Mouse (Mus musculus) erythroid progenitor cell, adult 5-6 weeks (primary cell): ENCODE measurements around the gene Agap1. TPM values are rescaled to one million over a fixed set of nuclear protein-coding genes. Genes with fewer than 3 reads are reported as not detected.

Source experiments
- ATAC-seq: replicated peaks from 2 replicates; pipeline ENCODE4 v1.8.0; 2016; ENCODE audit warnings: moderate number of reproducible peaks, mild to moderate bottlenecking, moderate TSS enrichment, inconsistent platforms; ENCODE audit not compliant: poor library complexity, low FRiP score, severe bottlenecking
- total RNA-seq, 2 experiments: library from RNA; stranded (forward) in 1 of 2; stranded (reverse) in 1 of 2; fragments of 150-400 nt in 1 of 2; fragments of 186-747, 209-891 nt in 1 of 2; gene quantifications; 2 replicates each; pipeline versions ENCODE4 v1.2.3 to v1.2.4; 2015 to 2017; ENCODE audit warnings: low replicate concordance in 2 of 2

Agap1 gene
- total RNA-seq, 2 experiments from 2014 or later: 8.3 to 8.4 TPM

DNA sequence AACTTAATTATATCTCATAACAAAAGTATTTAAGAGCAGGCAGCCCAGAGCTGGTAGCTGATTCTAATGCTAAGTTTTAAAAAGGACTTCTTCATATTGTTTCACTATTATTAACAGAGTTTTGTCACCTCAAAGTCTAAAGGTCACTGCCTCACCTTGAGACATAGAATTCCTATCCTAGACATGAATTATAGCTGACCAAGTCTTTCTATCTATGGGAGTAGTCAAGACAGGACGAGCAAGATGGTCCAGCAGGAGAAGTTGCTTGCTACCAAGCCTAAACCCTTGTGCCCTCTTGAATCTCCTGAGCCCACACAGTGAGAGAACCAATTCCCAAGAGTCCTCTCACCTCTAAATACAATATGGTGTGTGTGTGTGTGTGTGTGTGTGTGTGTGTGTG, 448.0 kb downstream of the Agap1 start:
- no peak for ATAC-seq

DNA sequence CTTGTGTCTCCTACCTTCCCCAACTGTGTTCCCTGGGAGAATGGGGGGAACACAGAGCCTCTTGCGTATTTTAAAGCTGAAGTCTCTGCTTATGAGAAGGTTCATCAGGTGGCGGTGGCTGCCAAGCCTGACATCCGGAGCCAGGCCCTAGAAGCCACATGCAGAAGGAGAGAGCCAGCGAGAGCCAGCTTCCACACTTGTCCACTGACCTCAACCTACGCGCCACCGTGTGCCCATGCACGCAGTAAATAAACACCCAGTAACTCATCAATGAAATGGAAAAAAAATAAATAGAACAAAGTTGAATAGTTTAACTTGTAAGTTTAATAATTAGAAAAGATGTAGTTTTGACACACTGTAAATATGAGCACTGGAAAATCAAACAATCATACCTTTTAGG, 455.2 kb downstream of the Agap1 start:
- no peak for ATAC-seq

DNA sequence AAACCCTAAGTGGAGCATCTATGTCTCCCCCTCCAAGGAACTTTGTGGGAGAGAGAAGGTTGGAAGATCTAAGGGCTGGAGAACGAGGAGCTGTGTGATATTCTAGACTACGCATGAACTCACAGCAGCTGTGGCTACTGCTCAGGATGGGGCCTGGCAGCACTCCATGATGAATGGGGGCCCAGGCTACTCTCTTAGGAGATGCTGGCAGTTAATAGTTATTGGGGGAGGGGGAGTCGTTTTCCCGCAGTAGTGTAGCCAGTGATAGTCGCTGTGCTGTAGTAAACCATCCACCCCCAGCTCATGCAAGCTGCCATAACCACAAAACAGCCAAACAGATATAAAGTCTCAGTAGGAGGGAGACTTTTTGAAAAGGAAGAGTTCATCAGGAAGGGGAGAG, 457.8 kb downstream of the Agap1 start:
- no peak for ATAC-seq

- no peak for ATAC-seq
Measured at GRCm38 (mm10) chr1:89913611-89914010, 459.0 kb downstream of the Agap1 start.

DNA sequence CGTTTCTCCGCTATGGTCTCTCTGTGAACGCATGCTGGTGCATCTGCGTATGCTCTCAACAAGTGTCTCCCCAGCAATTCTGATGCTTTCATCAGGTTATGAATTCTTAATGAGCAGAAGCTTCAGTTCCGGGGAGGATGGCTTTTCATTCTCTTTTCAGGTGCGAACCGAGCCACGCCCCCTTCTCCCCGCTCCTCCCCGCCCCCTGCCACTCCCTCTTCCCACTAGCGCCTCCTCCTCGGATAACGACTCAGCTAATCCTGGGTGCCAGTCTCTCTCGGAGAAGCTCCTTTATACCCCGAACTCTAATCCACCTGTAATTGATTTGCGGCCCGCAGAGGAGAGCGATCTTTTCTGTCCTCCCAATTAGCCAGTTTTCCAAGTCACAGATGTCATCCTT, 463.5 kb downstream of the Agap1 start:
- no peak for ATAC-seq

DNA sequence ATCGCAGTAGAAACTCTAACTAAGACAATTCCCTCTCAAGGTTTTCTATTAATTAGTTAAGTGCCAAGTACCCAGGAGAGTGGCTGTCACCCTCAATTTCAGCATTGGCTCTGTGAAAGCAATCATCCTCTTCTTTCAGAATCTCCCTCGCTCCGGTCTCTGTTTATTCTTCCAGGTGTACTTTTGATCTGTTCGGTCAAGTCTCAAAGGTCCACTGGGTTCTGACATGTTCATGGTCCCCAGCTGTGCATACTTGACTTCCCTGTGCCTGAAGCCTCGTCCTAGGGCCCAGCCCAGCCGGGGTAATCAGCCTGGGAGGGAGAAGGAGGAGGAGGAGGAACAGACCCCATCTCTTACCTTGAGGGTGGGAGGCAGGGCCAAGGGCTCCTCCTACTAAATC, 464.6 kb downstream of the Agap1 start:
- ATAC-seq: no peak

DNA sequence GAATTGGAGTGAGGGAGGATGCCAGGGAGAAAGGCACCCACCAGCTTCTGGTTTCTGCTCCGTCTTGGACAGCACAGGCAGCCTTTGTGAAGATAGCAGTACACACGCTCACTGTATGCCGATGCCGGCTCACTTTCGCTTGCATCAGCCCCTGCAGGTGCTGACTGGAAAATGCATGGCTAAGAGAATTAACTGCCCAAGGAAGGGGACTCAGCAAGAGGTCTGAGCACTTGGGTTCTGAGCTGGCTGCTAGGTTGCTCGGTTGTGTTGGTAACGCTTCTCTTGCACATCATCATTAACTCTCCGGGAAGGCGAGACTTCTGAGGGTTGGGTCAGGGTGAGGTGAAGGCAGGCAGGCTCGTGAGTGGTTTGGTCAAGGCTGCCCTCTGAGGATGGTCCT, 467.2 kb downstream of the Agap1 start:
- ATAC-seq: no peak

- ATAC-seq: no peak
Measured at GRCm38 (mm10) chr1:89922282-89922681, 467.7 kb downstream of the Agap1 start.

- no peak for ATAC-seq
Measured at GRCm38 (mm10) chr1:89922883-89923641, 468.5 kb downstream of the Agap1 start.

DNA sequence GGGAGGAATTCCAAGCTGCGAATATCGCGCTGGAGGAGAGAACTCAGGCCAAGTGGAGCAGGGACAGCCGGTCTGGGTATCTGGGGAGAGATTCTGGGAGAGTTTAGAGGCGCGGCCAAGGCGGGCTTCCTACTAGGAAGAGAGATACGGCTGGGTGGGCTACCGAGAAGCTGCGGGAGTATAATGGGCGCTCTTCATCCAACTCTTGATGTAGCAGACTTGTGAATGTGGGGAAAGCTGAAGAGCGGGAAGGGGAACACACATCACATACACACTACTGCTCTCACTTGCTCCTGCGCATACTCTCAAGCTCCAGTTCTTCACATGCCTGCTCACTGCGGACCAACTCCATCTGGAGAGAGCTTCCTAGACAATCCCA, 469.0 kb downstream of the Agap1 start:
- ATAC-seq: no peak

DNA sequence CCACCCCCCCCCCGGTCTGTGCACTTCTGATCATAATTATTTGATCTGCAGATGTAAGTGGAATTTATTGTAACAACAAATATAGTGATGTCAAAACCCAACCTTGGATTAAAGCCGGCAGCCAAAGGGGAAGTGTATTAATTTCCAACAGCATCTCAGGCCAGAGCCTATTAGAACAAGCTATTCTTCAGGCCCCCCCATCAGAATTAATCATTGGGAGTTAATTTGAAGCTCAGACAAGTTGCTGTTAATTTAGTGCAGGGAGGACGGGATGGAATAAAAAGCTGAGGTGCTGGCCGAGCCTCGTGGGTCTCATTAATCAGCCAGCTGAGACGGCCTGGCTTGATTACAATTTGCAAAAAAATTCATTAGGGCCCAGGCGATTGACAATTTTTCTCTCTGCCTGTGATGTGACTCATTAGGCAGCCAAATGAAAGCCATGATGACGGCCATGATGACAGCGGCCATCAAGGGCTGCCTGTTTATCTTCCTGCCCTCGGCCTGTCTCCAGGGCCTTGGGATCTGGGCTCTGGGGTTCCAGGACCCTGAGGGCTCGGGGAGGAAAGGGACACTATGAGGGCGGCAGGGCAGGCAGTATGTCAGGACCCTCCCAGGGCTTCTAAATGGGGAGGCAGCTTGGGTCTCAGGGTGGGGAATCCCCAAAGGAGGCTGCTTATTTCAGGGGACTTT, 471.0 kb downstream of the Agap1 start:
- no peak for ATAC-seq

DNA sequence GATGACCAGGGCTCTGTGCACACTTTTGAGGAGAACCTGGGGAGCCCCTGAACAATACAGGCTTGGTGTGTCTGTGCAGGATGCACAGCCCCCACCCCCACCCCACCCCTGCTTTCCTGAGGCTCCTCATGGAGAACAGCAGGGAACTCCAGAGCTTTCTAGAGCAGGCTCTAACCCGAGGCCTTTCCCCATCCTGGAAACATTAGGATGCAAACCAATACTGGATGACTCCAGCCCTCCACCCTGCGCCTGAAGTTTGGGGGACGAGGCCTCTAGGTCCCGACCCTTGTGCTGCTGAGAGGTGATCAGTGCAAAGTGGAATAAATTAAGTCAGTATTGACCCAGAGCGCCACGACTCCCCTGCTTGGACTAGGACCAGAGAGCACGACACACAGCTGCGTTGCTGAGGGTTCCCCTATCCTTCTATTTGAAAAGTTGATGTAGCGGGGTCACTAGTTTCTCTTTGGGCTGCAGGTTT, 472.0 kb downstream of the Agap1 start:
- ATAC-seq: no peak

GRCm38 (mm10) chr1:89927061-89927661, 472.6 kb downstream of the Agap1 start:
- no peak for ATAC-seq

DNA sequence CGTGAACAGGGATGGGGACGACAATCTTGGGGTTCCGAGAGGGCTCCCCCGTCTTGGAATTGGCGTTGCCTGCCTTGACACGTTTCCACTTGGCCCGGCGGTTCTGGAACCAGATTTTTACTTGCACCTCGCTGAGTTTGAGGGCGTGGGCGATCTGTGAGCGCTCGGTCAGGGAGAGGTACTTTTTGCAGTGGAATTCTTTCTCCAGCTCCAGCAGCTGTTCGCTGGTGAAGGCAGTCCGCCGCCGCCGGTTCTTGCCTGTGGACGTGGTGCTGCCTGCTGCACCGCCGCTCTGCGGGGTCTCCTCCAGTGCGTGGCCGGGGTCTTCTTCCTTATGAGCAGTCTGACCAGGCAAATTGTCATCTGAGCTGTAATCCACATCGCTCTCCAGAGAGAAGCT, 474.1 kb downstream of the Agap1 start:
- no peak for ATAC-seq

DNA sequence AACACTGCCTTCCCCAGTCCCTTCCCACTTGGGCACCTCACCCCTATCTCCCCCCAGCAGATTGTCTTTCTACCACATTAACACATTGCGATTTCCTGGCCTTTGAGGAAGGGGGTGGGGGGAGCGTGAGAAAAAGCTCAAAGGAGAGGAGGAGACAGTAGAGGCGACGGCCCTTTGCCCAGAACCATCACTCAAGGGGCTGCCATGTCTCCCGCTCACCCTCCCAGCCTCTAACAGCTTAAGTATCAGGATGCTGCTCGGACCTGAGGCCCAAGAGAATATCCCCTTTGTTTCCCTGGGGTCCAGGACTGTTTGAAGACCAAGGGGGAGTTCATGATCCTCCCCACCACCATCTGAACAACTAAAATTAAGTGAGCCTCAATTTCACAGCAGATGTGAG, 474.6 kb downstream of the Agap1 start:
- no peak for ATAC-seq

- ATAC-seq: no peak
Measured at GRCm38 (mm10) chr1:89929721-89930505, 475.3 kb downstream of the Agap1 start.

GRCm38 (mm10) chr1:89930551-89930950, 475.9 kb downstream of the Agap1 start:
- no peak for ATAC-seq

DNA sequence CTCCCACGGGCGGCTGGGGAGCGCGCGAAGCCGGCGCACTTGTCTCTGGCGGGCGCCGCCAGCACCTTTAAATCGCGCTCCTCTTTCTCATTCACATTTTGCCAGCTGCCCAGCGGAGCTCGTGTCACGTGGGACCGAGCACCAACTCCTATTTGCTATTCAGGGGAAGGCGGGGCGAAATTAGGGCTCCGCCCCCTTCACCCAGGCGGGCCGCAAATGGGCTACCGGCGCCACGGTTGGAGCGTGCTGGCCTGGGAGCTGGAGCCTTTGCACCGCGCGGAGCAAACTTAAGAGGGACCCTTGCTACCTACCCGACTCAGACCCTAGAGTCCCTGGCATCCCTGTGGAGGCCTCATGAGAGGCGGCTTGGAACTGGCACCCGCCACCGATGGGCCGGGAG, 476.5 kb downstream of the Agap1 start, which contains the start of gene Gbx2:
Gene Gbx2 (minus strand): TSS at position 60 of the 400 bp plus-strand sequence.
- no peak for ATAC-seq

DNA sequence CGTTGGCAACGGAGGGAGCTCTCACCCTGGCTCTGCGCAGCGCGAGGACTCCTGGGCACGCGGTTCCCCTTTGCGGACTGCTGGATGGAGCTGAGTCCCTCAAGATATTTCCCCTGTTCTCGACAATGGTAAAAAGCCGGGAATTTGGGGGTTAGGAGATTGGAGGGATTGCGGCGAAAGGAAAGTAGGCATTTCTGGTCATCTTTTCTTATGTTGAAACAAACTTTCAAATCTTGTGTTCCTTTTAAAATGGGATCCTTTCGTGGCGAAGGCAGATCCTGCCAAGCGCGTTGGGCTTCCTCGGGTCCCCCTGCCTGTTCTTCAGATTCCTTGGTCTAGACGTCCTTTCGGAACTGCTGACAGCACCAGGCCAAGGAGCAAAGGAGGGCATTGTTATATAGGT, 477.4 kb downstream of the Agap1 start:
- ATAC-seq: no peak

- ATAC-seq: no peak
Measured at GRCm38 (mm10) chr1:89932616-89933015, 478.0 kb downstream of the Agap1 start.
